Mouse (Mus musculus): ENCODE measurements around the gene Cep41. TPM values are rescaled to one million over a fixed set of nuclear protein-coding genes. Genes with fewer than 3 reads are reported as not detected.
A peak's percentile ranks its signal among the peaks of the same experiment; 100 is the strongest.

Cep41 gene
- polyA plus RNA-seq, 1 experiment, result 3.4 TPM

DNA sequence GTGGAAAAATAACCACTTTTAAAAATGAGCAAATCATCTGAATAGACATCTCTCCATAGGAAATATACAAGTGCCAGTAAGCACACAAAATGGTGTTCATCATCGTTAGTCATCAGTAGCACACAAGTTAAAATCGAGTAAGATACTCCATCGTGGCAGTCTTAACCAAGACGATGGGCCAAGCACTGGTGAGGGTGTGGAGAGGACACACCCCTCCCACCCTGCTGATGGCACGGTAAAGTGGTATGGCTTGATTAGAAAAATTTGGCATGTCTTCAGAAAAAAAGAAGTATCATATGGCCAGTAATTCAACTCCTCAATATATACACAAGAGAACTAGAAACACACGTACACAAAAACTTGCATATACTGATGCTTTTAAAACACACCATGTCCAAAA lies 17.0 kb downstream of the Cep41 start:
- no peak for DNase-seq (ENCODE audit: low read depth, low spot score)
- 86% methylated on average over 6 of the region's 6 CpGs for WGBS

DNA sequence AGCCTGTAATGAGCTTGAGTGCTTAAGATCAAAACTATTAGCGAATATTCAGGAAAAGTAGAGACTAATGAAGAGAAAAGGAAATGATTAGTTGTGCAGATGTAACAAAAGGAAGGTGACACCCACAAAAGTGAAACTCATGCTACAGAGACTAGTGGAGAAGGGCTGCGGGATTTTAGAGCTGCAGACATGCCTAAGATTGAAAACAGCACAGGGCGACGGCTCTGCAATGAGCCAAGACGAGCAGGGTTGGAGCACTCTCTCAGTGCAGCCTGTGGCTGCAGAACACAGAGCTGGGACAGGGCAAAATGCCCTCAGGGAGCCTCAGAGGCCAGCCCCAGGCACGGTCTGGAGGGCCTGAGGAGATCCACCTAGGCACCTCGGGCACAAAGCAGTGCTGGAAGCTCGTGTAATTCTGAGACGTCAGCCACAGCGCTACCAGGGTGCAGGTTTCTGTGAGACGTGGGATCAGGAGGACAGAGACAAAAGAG lies 18.2 kb downstream of the Cep41 start:
- DNase-seq (ENCODE audit: low read depth, low spot score), result no peak
- WGBS, result 55% methylated on average over 11 of the region's 11 CpGs

DNA sequence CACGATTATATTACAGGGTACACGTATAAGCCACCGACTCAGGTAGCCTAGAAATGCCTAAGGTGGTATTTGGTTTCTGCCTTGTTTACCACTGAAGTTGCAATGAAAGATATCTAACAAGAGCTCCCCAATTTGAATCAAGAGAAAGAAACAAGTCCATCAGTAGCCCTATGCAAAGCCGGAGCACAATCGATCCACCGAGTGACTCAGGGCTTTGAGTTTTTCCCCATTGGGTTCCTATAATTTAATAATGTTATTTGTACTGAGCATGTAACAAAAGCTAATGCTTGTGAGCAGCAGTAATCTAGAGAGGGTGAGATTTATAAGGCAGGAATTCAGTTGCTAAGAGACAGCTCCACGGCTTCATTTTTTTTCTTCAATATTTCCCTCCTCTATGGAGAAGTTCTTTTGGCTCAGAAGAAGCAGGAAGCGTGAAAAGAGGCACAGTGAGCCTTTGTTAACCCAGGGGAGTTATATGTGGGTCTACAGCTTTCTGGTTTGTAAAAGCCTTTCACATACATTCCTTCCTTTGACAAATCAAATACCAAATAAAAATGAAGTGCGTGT lies 18.8 kb downstream of the Cep41 start:
- no peak for DNase-seq (ENCODE audit: low read depth, low spot score)
- WGBS, result 61% methylated on average over 9 of the region's 9 CpGs

DNA sequence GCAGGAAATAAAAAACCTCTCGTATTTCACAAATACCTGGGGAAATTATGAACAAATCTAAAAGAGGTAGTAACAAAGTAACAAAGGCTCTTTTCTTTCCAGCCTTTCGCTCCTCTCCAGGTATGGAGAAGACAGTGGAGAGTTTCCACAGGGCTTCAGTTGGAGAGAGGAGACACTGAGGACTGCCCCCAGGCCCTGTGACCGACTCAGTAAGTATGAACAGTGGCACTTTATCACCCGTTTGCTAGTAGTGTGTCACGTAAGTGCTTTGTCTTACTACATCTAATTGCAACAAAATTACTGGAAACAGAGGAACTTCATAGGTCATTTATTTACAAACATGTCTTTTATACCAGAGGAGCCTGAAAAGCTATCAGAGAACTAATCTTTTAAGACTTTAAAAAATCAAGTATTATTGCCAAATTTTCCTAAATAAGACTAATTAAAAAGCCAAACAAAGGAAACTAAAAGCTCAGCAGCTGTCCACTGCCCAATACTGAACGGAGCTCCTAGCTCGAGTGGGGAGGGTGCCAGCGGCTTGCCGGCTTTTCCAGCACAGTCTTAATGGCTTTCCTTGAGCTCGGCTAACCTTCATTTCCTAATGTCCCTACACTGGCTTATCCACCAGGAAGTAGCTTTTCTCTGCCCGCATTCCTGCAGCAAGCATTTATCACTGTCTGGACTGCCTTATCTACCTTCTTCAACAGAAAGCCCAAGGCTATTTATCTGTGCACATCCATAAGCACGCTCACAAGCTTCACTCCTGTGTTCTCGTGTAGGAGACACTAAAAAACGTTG lies 19.6 kb downstream of the Cep41 start:
- no peak for DNase-seq (ENCODE audit: low read depth, low spot score)
- 47% methylated on average over 14 of the region's 14 CpGs for WGBS

DNA sequence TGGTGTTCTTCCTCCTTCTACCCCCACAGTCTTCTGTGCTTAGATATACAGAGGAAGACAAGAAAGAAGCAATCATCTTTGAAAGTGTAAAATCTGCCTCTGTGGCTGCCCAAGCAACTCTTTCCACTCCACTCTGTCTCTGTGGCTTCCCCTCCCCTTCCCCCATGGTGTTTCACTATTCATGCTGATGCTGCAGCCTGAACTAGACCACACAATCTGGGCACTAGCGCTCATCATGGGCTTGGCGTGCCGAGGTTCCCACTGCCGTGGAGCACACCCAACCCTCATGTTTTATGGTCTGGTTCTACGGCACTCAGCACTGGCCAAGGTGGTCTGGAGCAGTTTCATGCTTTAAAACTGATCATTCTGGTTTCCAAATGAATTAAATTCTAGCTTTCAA lies 21.9 kb downstream of the Cep41 start:
- DNase-seq (ENCODE audit: low read depth, low spot score), result no peak
- WGBS, result 68% methylated on average over 5 of the region's 5 CpGs

DNA sequence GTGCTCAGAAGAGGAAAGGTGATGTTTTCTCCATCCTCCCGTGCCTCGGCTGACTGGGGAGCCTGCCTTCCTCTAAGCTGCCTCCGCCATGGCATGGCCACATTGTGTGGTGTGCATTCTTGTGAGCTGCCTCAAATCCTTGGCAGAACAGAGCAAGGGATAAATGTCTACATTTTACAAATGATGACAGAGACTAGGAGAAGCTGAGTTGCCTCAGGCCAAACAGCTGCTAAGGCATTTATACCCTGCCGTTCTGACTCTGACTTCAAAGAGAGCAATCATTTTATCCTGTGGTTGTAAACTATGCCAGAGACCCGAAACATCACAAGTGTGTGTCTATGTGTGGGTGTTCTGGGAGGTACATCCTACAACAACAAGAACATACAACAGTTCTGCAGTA lies 26.0 kb downstream of the Cep41 start:
- WGBS, result 73% methylated on average over 5 of the region's 5 CpGs
- no peak for DNase-seq (ENCODE audit: low read depth, low spot score)

DNA sequence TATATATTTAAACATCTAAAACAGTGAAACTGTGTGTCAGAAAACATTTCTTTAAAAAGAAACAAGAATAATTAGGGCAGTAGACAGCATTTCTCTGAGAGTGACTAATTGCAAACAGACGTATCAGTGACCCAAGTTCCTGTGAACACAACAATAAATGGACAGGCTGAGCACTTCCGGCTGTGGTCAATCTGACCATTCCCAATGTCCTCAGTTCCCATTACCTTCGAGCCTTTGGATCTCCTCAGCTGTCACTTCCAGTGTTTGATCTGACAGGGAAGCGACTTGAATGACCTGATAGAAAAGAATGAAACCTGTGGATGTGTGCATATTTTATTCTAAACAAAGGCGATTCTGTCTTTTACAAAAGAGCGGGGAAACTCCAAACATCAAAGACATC lies 27.5 kb downstream of the Cep41 start:
- WGBS, result 81% methylated on average over 6 of the region's 6 CpGs

DNA sequence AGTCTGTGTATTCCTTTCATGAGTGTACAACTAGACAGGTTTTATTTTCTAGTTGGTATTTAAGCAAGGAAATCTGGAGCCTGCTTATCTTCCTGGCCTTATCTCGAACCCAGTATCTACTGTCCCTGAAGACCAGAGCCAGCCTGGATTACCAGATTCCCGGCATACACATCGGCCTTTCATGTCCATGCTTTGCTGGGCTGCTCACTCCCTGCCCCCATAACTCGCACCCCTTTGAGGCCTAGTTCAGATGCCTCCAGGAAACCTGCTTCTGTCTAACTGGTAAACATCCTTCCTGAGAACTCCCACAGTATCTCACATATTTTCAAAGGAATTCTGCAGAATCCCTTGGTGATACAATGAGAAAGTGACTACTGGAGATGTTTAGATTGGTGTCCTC lies 28.3 kb downstream of the Cep41 start:
- DNase-seq (ENCODE audit: low read depth, low spot score), result no peak
- 64% methylated on average over 4 of the region's 4 CpGs for WGBS

More for the DNA sequence above, 27.5 kb downstream of the Cep41 start:
- no peak for DNase-seq (ENCODE audit: low read depth, low spot score)

DNA sequence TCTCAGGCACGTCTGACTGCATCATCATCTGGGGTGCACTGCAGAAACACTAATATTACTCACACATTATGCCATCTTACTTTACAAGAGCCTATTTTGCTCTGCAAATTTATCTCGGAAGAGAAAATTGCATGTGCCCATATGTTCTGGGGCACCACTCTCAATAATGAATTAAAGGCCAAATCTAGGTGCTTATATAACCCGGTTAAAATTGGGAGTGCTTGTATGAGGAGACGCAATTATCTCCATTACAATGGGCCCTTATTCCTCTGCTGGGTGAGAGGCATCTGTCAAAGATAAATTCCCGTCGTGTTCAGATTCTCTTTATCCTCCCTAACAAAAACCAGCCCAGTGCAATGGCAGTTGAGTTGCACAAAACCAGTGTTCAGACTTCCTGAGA lies 28.8 kb downstream of the Cep41 start:
- WGBS, result 88% methylated on average over 6 of the region's 6 CpGs
- no peak for DNase-seq (ENCODE audit: low read depth, low spot score)

DNA sequence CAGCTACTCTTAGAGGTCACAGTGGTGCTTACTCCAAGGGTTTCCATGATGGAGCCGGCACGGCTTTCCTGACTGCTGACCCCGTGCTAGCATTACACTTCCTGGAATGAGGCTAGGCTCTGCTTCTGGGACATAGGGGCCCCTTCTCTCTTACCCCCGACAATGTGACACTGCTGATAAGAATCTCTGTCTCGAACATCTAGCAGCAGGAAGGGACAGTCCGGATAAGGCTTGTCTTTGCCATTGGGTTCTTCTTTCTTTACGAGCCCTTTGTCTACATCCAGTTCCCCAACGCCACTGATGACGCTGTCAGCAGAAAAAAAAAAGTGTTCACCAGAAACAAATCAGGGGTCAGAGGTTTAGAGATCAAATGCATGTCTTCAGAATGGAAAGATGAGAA lies 34.9 kb downstream of the Cep41 start:
- DNase-seq (ENCODE audit: low read depth, low spot score), result no peak
- 74% methylated on average over 9 of the region's 9 CpGs for WGBS

DNA sequence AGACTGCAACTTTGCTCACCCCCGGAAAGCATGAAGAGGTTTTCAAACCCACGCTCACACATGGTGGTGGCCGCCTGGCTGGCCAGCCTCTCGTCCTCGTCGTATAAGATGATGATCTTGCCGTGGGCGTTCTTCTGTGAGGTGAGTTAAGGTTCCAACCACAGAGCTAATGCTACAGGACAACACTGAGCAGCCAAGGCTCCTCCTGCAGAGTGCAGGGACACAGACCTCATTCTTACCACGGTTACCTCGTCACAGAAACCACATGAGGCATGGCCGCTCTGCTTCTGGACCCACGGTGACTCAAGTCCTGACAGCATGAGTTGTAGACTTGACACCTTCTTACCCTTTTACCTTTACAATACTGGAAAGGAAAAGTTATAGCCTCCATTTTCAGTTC lies 36.3 kb downstream of the Cep41 start:
- no peak for DNase-seq (ENCODE audit: low read depth, low spot score)
- 91% methylated on average over 12 of the region's 12 CpGs for WGBS

DNA sequence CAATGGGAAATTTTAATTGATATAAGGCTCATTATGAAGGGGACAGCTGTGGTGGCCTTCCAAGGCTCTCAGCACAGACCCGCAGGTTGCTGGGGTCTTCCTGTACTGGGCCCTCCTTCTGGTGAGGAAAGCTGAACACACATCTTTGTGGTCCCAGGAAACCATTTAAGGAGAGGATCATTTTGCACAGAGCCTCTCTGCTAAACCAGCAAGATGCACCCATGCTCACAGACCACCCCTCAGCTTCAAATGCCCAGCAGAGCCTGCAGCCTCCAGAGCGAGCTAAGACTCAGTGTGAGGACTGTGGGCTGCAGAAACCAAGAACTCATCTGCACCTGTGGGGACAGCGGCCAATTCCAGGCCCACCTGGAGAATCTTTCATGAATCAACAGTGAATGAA lies 38.6 kb downstream of the Cep41 start:
- DNase-seq (ENCODE audit: low read depth, low spot score), result no peak
- 93% methylated on average over 3 of the region's 3 CpGs for WGBS

DNA sequence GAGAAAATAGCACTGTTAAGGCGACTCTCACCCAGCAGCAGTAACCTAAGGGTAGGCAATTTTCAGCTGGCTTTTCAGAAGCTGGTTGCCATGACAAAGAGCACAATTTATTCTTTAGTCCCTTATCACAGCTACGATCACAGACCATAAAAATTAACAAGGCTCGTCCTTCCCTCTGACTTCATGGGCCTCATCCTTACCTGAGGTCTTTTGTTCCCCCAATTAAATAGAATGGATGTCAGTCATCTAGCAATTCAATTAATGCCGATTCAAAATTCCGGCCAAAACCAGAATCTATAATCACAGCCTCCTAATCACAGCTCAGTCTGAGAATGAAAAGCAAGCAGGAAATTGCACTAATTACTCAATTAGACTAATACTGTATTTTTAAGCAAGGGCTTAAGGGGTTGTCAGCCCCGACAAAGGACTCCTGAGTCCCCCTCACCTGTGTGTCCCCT lies 39.1 kb downstream of the Cep41 start:
- DNase-seq (ENCODE audit: low read depth, low spot score), result no peak
- WGBS, result 61% methylated on average over 6 of the region's 6 CpGs

DNA sequence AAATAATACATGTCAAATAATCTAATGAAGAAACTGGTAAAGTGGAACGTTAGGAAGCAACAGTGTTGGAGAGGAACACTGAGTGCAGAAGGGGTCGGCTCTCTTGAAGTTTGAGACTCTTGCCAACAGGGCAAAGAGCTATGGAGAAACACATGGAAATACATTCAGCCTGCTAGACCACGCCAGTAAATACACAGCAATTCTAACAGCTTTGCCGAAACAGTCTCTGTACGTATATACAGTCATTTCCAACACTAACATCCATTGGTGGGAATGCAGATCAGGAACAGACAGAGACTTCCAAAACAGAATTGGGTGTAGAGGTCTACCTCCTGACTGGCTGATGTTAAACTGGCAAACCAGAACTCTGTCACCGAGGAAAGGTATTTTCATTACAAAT lies 40.0 kb downstream of the Cep41 start:
- WGBS, result 86% methylated on average over 6 of the region's 6 CpGs
- no peak for DNase-seq (ENCODE audit: low read depth, low spot score)

DNA sequence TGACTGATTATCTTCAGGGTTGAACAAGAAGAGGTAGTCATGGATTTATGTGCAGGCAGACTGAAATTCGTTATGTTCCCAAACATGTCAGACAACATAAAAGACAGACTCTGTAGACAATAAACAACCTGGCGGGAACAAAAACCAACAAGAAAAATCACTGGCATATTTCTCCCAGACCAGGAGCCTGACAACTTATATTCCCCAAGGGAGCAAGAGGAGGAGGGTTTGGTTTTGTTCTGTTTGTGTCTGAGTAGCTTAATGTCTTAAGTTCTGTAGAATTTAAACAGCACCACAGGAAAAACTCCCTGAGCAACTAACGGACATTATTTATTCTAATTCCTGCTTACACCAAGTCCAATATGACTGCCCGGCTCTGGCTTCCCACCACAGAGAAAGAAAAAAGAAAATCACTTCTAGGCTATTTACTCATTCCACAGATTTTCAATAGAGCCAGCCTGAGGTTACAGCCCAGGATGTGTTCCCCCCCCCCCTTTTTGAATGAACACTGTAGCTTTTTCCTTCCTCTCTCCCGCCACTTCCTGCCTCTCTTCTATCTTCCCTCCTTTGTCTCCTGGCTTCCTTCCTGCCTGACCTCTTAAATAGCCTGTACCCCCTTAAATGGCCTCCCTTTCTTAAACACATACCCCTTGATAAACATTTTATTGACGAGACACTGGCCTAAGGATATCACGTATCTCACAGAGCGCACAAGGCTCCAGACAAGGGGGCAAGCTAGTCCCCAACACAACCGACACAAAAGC lies 40.9 kb downstream of the Cep41 start:
- no peak for DNase-seq (ENCODE audit: low read depth, low spot score)
- 73% methylated on average over 9 of the region's 9 CpGs for WGBS

DNA sequence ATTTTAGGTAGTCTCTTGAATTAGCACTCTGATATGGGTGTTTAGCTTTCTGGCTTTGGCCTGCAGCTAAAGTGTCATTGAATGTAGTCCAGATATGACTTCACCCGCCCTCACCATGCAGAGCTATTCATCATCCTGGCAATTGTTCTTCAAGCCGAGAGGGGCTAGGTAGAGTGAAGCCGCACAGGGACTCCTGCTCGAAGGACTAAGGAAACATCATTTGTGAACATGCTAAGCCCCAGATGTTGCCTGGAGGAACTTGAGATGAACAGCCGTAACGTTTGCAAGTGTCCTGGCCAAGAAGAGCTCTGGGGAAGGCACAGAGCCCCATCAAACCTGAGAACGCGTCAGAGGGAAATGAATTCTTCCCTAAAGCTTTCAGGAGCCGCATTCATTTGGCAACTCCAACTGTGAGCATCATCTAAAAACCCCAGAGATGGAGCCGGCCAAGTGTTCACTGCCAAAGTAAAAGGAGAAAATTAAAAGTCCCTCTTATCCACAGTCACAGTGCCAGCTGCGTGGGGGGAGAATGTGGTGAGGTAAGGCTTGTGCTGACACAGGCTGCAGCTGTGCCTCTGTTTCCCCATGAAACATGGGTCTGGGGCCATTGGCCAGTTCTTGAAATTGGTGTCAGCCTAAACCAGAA lies 43.8 kb downstream of the Cep41 start:
- no peak for DNase-seq (ENCODE audit: low read depth, low spot score)
- WGBS, result 77% methylated on average over 11 of the region's 11 CpGs

DNA sequence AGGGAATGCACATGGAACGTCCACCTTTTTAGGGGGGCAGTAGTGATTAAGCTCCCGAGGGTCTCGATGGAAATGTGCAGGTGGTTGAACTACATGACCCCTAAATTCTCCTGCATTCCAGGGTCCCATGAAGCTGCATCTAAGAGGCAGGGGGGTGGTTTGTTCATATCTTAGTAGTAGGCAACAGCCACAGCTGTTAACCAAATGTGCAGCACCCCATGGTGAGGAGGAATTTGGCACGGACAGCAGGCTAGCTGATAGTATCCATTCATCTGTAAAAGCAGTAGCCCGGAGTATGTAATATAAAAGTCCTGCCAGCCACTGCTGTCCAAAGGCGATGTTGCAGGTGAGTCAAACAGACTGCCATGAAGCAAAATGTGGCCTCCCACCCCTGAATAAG lies 48.2 kb downstream of the Cep41 start:
- DNase-seq (ENCODE audit: low read depth, low spot score), result no peak
- WGBS, result 84% methylated on average over 6 of the region's 6 CpGs

DNA sequence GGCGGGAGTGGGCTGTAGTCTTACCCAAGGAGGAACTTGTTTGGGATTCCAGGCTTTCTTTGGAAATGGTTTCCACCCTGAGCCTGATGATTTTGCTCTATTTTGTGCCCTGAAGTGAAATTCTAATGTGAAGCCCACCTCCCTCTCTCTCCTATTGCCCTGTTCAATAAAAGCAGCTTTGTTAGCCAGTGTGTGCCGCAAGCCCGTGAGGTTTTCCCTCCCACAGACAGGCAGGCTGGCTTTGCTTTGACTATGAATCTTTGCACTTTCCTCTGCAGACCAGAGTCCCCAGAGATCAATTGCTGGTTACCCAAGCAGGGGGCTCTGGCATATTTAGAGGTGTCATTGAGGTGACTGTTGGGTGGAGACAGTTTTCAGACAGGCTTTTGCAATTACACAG lies 49.1 kb downstream of the Cep41 start:
- DNase-seq (ENCODE audit: low read depth, low spot score), result no peak
- WGBS, result 91% methylated on average over 3 of the region's 3 CpGs

DNA sequence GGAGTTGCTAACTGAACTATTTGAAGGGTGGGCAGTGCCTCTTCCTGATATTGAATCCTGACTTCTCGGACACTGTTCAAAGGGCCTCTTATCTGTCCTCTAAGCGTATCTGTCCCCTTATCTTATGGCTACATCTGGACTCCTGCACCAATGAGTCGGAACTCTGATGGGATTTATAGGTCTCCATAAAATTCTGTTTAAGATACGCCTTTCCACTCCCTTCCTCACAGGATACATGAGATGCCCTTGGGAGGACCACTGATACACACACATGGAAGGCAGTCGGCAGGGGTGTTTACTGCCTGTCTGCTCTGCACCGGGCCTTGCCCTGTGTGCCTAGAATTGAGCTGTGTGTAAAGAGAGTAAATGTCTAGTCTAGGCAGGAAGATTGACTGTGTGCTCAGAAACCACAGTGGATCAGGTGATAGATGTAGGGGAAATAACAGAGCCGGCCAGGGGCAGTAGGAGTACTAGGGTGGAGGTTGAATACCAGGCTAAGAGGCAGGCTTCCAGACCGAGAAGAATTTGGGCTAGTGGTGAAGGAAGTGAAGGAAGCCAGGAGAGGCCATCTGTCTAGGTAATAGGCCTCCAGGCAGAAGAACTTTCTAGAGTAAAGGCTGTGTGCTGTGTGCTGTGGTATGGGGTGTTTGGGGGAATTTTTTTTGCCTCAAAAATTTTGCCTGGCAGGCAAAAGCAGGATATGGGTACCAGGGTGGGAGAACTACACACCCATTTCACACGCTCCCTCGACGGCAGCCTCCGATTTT lies 49.7 kb downstream of the Cep41 start:
- 39% methylated on average over 12 of the region's 12 CpGs for WGBS
- DNase-seq (ENCODE audit: low read depth, low spot score), result peak; percentile 1
